Mouse (Mus musculus): ENCODE data around the gene Dntt. TPM values are rescaled to one million over a fixed set of nuclear protein-coding genes. Genes with fewer than 3 reads are reported as not detected.

The Dntt gene
- total and polyA plus RNA-seq, 2 experiments from 2014 or later: 0.32 TPM; not detected in 1

DNA sequence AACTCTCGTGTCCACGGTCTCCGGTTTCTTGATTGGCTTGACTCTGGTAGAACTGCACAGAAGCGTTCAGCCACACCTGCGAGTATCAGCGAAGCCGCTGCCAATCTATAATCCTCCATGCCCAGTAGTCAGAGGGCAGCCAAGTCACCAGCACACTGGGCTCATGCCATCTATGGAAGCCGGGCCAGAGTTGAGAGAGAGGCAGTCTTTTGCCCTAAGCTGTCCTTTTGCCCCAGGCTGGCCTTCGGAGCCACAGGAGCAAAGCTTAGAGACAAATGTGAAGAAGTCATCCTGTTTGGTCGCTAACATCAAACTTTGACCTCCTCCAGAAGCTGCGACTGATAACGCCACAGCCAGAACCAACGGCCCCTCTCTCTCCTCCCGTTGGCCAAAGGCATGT lies 54.6 kb downstream of the Dntt start:
- ATAC-seq (ENCODE audit: low FRiP score) (no peak), DNase-seq (ENCODE audit: low spot score) (no peak)
- Histone ChIP-seq H3K4me1 (ENCODE audit: insufficient read depth, low read length) (no peaks in the 10 kb centered on the region), H3K9me3 (ENCODE audit: low read length) (no peaks in the 10 kb centered on the region), H3K4me2 (ENCODE audit: low read depth, low read length, poor library complexity, severe bottlenecking) (no peak overlapping the region), H3K9ac (replicated peaks; ENCODE audit: low read length, poor library complexity, severe bottlenecking) (no peak overlapping the region), H3K27ac (ENCODE audit: low read depth, low read length) (no peak overlapping the region), H3K36me3 (ENCODE audit: insufficient read depth, low read length) (no peaks in the 10 kb centered on the region), H3K27me3 (ENCODE audit: insufficient read depth, low read length) (peaks cover 6% of the 10 kb centered on the region; the same call in 1 of the 2 replicates), H3K4me3 (ENCODE audit: low read depth, low read length) (no peak overlapping the region)
- WGBS: 92% methylated on average over 14 of the region's 14 CpGs
- no peak for TF ChIP-seq CTCF (IDR thresholded peaks at IDR 0.05)

DNA sequence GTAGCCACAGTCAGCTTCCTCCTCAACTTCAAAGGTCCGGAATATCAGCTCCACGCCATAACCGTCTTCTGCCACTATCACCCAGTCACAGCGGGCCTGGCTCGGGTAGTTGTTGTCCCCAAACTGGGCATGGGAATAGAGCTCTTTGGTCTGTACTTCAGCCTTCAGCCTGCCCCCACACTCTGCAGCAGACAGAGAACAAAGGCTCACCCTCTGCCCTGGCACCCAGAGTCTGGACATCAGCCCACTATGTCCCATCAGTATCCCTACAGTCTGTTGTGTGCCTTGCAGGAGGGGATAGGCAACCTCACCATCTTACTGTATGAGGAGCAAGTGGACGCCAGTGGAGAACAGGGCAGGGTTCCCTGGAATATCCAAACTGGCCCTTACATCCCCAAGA lies 57.2 kb downstream of the Dntt start:
- DNase-seq (ENCODE audit: low spot score): no peak
- H3K27me3 ChIP-seq (ENCODE audit: insufficient read depth, low read length): peaks cover 10% of the 10 kb centered on the region
- ATAC-seq (ENCODE audit: low FRiP score): no peak
- no peak overlapping the region for H3K4me3 ChIP-seq (ENCODE audit: low read depth, low read length)
- no peak overlapping the region for H3K27ac ChIP-seq (ENCODE audit: low read depth, low read length)
- no peaks in the 10 kb centered on the region for H3K36me3 ChIP-seq (ENCODE audit: insufficient read depth, low read length)
- no peak for TF ChIP-seq CTCF (IDR thresholded peaks at IDR 0.05)
- no peak overlapping the region for H3K4me2 ChIP-seq (ENCODE audit: low read depth, low read length, poor library complexity, severe bottlenecking)
- H3K4me1 ChIP-seq (ENCODE audit: insufficient read depth, low read length): no peaks in the 10 kb centered on the region
- no peaks in the 10 kb centered on the region for H3K9me3 ChIP-seq (ENCODE audit: low read length)
- no peak overlapping the region for H3K9ac ChIP-seq (replicated peaks; ENCODE audit: low read length, poor library complexity, severe bottlenecking)
- 95% methylated on average over 6 of the region's 6 CpGs for whole genome bisulfite sequencing

- TF ChIP-seq CTCF (IDR thresholded peaks at IDR 0.05): peak; percentile 94
- WGBS: 0% methylated on average over 2 of the region's 2 CpGs
- H3K27me3 ChIP-seq (ENCODE audit: insufficient read depth, low read length): peaks cover 10% of the 10 kb centered on the region
Measured at GRCm38 (mm10) chr19:41086700-41087099, 57.6 kb downstream of the Dntt start.

GRCm38 (mm10) chr19:41087901-41088300 lies 58.8 kb downstream of the Dntt start:
- no peak overlapping the region for H3K9ac ChIP-seq (replicated peaks; ENCODE audit: low read length, poor library complexity, severe bottlenecking)
- no peak overlapping the region for H3K4me3 ChIP-seq (ENCODE audit: low read depth, low read length)
- H3K9me3 ChIP-seq (ENCODE audit: low read length): no peaks in the 10 kb centered on the region
- no peak for DNase-seq (ENCODE audit: low spot score)
- no peaks in the 10 kb centered on the region for H3K4me1 ChIP-seq (ENCODE audit: insufficient read depth, low read length)
- TF ChIP-seq CTCF (IDR thresholded peaks at IDR 0.05): no peak
- no peak overlapping the region for H3K4me2 ChIP-seq (ENCODE audit: low read depth, low read length, poor library complexity, severe bottlenecking)
- H3K27ac ChIP-seq (ENCODE audit: low read depth, low read length): no peak overlapping the region
- no peaks in the 10 kb centered on the region for H3K36me3 ChIP-seq (ENCODE audit: insufficient read depth, low read length)
- 43% methylated on average over 4 of the region's 4 CpGs for WGBS
- H3K27me3 ChIP-seq (ENCODE audit: insufficient read depth, low read length): peaks cover 10% of the 10 kb centered on the region
- ATAC-seq (ENCODE audit: low FRiP score): no peak

More at GRCm38 (mm10) chr19:41086700-41087099, 57.6 kb downstream of the Dntt start:
- ATAC-seq (ENCODE audit: low FRiP score) (peak; percentile 61), DNase-seq (ENCODE audit: low spot score) (peak; percentile 86)
- no peak overlapping the region for H3K4me2 ChIP-seq (ENCODE audit: low read depth, low read length, poor library complexity, severe bottlenecking)
- H3K27ac ChIP-seq (ENCODE audit: low read depth, low read length): no peak overlapping the region
- H3K9ac ChIP-seq (replicated peaks; ENCODE audit: low read length, poor library complexity, severe bottlenecking): no peak overlapping the region
- H3K36me3 ChIP-seq (ENCODE audit: insufficient read depth, low read length): no peaks in the 10 kb centered on the region
- no peaks in the 10 kb centered on the region for H3K9me3 ChIP-seq (ENCODE audit: low read length)
- no peaks in the 10 kb centered on the region for H3K4me1 ChIP-seq (ENCODE audit: insufficient read depth, low read length)
- no peak overlapping the region for H3K4me3 ChIP-seq (ENCODE audit: low read depth, low read length)

GRCm38 (mm10) chr19:41088491-41088890 lies 59.4 kb downstream of the Dntt start:
- no peaks in the 10 kb centered on the region for H3K36me3 ChIP-seq (ENCODE audit: insufficient read depth, low read length)
- no peak overlapping the region for H3K9ac ChIP-seq (replicated peaks; ENCODE audit: low read length, poor library complexity, severe bottlenecking)
- no peaks in the 10 kb centered on the region for H3K9me3 ChIP-seq (ENCODE audit: low read length)
- ATAC-seq (ENCODE audit: low FRiP score) (no peak), DNase-seq (ENCODE audit: low spot score) (no peak)
- WGBS: 36% methylated on average over 18 of the region's 18 CpGs
- no peak for TF ChIP-seq CTCF (IDR thresholded peaks at IDR 0.05)
- H3K4me3 ChIP-seq (ENCODE audit: low read depth, low read length): no peak overlapping the region
- H3K4me1 ChIP-seq (ENCODE audit: insufficient read depth, low read length): no peaks in the 10 kb centered on the region
- no peak overlapping the region for H3K4me2 ChIP-seq (ENCODE audit: low read depth, low read length, poor library complexity, severe bottlenecking)
- H3K27ac ChIP-seq (ENCODE audit: low read depth, low read length): no peak overlapping the region
- H3K27me3 ChIP-seq (ENCODE audit: insufficient read depth, low read length): peaks cover 10% of the 10 kb centered on the region

- H3K4me2 ChIP-seq (ENCODE audit: low read depth, low read length, poor library complexity, severe bottlenecking): no peak overlapping the region
- no peaks in the 10 kb centered on the region for H3K4me1 ChIP-seq (ENCODE audit: insufficient read depth, low read length)
- no peak overlapping the region for H3K9ac ChIP-seq (replicated peaks; ENCODE audit: low read length, poor library complexity, severe bottlenecking)
- H3K9me3 ChIP-seq (ENCODE audit: low read length): no peaks in the 10 kb centered on the region
- peak; percentile 92 for TF ChIP-seq CTCF (IDR thresholded peaks at IDR 0.05)
- H3K27me3 ChIP-seq (ENCODE audit: insufficient read depth, low read length): peaks cover 10% of the 10 kb centered on the region
- 9% methylated on average over 5 of the region's 5 CpGs for WGBS
- DNase-seq (ENCODE audit: low spot score) (peak; percentile 88), ATAC-seq (ENCODE audit: low FRiP score) (peak; percentile 71)
- H3K4me3 ChIP-seq (ENCODE audit: low read depth, low read length): no peak overlapping the region
- H3K27ac ChIP-seq (ENCODE audit: low read depth, low read length): no peak overlapping the region
- no peaks in the 10 kb centered on the region for H3K36me3 ChIP-seq (ENCODE audit: insufficient read depth, low read length)
Measured at GRCm38 (mm10) chr19:41089833-41090232, 60.8 kb downstream of the Dntt start.
